Mouse (Mus musculus) CD4-positive, CD25-positive, alpha-beta regulatory T cell, adult 4 months (primary cell): ENCODE results near the gene Angel1. TPM values are rescaled to one million over a fixed set of nuclear protein-coding genes. Genes with fewer than 3 reads are reported as not detected.

Experiments
- ATAC-seq: one replicate; pipeline ENCODE4 v1.8.0; 2017
- polyA plus RNA-seq, 2 experiments: library from polyadenylated mRNA; unstranded; fragments of 100-300 nt; shearing (Covaris generic); gene quantifications; one replicate each; pipeline ENCODE4 v1.2.1; 2017

Angel1 gene
- polyA plus RNA-seq, 2 experiments from 2014 or later, result 5.4 to 10.3 TPM

- ATAC-seq, result peak; percentile 43
Measured at GRCm38 (mm10) chr12:86678591-86679545, 47.4 kb downstream of the Angel1 start, which contains the start of gene Vash1. Vash1 (plus strand) TSS chr12:86678700.

- ATAC-seq, result no peak
Measured at GRCm38 (mm10) chr12:86672507-86672906, 53.8 kb downstream of the Angel1 start.

GRCm38 (mm10) chr12:86672105-86672504 lies 54.2 kb downstream of the Angel1 start:
- ATAC-seq, result no peak

- no peak for ATAC-seq
Measured at GRCm38 (mm10) chr12:86668404-86668803, 57.9 kb downstream of the Angel1 start.

- ATAC-seq, result no peak
Measured at GRCm38 (mm10) chr12:86665656-86666055, 60.6 kb downstream of the Angel1 start.

GRCm38 (mm10) chr12:86660466-86660865 lies 65.8 kb downstream of the Angel1 start:
- ATAC-seq, result no peak

- ATAC-seq, result no peak
Measured at GRCm38 (mm10) chr12:86659447-86659968, 66.8 kb downstream of the Angel1 start.

- ATAC-seq, result no peak
Measured at GRCm38 (mm10) chr12:86652570-86653041, 73.7 kb downstream of the Angel1 start.

- ATAC-seq, result no peak
Measured at GRCm38 (mm10) chr12:86651301-86651860, 74.9 kb downstream of the Angel1 start.

Other genes with a start within 250 kb of the Angel1 start
- gene Vash1, start 47.8 kb downstream of the Angel1 start, polyA plus RNA-seq, result not detected
- gene Lrrc74a, start 7.9 kb upstream of the Angel1 start, polyA plus RNA-seq, result not detected
- 10 to 100 TPM in 1 of 2 experiments, 1 to 10 TPM in 1; 7.6 to 18.8 TPM for gene Irf2bpl, start 158.3 kb upstream of the Angel1 start, polyA plus RNA-seq
- 10 to 100 TPM; 20.0 to 29.3 TPM for gene Cipc, start 220.6 kb upstream of the Angel1 start, polyA plus RNA-seq